Mouse (Mus musculus): Measurements from ENCODE around the gene Mrtfa. TPM values are rescaled to one million over a fixed set of nuclear protein-coding genes. Genes with fewer than 3 reads are reported as not detected.

Mrtfa gene
- total RNA-seq, 1 experiment from 2014 or later, result 15.8 TPM

DNA sequence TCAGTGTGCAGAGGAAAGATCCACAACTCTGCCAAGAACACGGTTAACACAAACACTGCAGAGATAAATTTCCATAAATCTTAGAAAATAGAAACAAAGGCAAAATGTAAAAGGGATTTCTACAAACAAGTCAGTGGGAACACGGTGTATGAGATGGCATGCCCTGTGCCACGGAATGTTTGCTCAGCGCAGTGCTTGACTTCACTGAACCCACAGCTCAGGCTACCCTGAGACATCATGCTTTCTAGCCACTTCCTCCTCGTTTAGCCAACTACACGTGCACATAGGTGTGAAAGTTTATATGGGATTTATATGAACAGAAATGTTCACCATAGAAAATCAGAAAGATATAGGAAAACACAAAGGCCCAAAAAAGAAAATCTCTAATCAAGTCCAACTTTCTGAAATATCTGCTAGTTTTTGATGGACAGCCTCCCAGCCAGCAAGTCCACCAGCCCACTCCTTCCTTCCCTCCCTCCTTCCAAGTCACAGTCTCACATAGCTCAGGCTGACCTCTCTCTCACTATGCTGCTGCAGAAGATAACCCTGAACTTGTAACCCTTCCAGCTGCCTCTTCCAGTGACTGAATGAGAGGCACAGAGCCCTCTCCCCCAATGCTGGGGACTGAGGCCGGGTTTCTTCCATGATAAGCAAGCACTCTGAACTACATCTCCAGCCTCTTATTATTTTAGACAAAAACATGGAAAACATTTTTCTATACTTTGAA is 94.1 kb downstream of the Mrtfa start:
- ATAC-seq (replicated peaks in 1 of 2; ENCODE audit: insufficient read depth in 1 of 2, low FRiP score in 2 of 2, low TSS enrichment in 1 of 2, low read depth in 1 of 2, poor library complexity in 2 of 2, severe bottlenecking in 2 of 2), result no peak

DNA sequence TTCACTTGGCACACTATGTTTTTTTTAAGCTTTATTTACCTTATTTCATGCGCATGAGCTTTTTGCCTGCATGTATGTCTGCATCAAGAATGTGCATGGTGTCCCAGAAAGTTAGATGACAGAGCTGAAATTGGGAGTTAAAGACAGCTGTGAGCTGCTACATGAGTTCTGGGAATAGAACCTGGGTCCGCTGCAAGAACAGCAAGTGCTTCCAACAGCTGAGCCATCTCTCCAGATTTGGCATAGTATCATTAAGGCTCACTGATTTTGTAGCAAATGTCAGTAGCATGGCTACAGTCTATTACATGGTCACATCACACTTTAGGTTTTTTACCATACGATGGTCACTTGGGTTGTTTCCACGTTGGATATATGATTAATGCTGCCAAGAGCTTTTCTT is 97.5 kb downstream of the Mrtfa start:
- ATAC-seq (replicated peaks in 1 of 2; ENCODE audit: insufficient read depth in 1 of 2, low FRiP score in 2 of 2, low TSS enrichment in 1 of 2, low read depth in 1 of 2, poor library complexity in 2 of 2, severe bottlenecking in 2 of 2), result no peak

DNA sequence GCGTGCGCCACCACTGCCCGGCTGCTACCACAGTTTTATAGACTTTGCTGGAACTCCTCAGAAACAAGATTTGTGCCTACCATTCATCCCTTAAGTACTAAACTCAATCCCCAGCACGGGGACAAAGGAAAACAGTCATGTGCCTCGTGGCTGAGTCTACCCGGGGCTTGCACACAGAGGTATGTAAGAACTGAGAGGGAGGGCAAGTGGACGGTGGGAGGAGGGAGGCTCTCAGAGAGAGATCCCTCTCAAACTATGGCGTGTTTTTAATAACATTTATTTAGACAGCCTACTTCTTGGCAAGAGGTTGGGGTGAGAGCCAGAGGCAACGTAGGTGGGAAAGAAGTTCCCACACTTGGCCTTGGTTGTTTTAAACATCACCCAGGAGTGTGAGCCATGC is 98.8 kb downstream of the Mrtfa start:
- ATAC-seq (replicated peaks in 1 of 2; ENCODE audit: insufficient read depth in 1 of 2, low FRiP score in 2 of 2, low TSS enrichment in 1 of 2, low read depth in 1 of 2, poor library complexity in 2 of 2, severe bottlenecking in 2 of 2), result no peak

DNA sequence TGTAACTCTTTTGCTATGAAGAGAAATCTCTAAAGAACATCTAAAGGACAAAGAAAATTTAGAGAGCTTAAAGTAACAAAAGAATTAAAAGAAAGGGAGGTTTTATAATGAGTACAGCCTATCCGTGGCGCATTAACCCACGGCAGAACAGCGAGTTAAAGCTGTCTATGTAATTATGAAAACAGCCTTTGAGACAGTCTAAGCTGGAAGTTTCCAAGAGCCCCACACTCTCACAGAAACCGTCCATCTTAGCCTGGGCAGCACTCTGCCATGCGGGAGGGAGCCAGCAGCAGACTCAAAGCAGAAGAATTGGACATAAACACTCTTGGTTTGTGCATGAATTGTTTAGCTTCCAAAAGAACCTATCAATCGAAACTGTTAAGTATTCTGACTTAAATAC is 103.0 kb downstream of the Mrtfa start:
- ATAC-seq (replicated peaks in 1 of 2; ENCODE audit: insufficient read depth in 1 of 2, low FRiP score in 2 of 2, low TSS enrichment in 1 of 2, low read depth in 1 of 2, poor library complexity in 2 of 2, severe bottlenecking in 2 of 2), result no peak

DNA sequence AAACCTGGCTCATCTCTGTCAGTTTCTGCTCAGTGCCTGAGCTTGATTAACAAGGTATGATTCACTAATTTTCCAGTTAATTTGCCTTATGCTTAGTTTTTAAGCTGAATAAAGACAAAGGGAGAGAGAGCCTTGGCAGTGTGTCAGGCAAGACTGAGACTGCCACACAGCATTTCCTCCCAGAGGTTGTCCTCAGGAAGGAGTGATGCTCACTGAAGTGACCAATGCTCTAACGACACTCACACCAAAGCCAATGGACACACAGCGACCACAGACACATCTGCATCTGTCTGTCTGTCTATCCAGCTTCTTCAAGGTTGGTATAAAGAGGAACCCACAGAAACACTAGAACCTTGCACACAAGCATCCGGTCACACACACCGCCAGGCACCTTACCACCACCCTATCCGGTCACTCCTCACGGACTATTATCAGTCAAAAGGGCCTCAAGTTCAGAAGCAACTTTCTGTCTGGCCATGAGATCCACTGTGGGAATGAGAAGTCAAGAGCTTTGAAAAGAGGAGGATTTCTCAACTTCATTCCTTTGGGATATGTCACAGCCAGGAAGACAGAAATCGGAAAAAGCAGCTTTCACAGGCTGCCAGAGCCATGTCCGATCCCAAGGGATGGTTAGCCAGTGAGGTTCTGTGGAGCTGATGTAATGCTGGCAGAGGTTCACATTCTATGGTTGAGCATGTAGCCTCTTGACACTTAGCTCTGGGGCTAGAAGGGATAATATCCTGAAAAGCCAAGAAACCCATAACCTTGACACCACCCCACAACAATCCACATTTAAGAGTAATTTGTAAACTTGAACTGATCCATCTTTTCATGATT is 103.7 kb downstream of the Mrtfa start:
- ATAC-seq (replicated peaks in 1 of 2; ENCODE audit: insufficient read depth in 1 of 2, low FRiP score in 2 of 2, low TSS enrichment in 1 of 2, low read depth in 1 of 2, poor library complexity in 2 of 2, severe bottlenecking in 2 of 2), result no peak

DNA sequence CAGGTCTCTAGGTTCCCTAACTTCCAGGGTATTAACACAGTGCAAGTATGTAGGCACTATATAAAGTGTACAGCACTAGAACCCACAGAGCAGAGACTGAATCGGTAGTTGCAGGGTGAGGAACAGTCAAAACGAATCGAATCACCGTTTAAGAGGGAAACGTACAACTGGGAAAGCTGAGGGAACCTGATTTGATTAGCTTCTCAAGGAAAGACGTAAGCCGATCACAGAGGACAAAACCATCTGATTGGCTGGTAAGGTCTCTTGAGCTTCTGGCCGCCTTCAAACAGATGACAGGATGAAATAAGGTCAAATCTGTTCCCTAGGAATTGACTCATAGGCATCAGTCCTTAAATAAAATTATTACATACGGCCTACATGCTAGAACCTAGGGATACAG is 106.7 kb downstream of the Mrtfa start:
- no peak for ATAC-seq (replicated peaks in 1 of 2; ENCODE audit: insufficient read depth in 1 of 2, low FRiP score in 2 of 2, low TSS enrichment in 1 of 2, low read depth in 1 of 2, poor library complexity in 2 of 2, severe bottlenecking in 2 of 2)

DNA sequence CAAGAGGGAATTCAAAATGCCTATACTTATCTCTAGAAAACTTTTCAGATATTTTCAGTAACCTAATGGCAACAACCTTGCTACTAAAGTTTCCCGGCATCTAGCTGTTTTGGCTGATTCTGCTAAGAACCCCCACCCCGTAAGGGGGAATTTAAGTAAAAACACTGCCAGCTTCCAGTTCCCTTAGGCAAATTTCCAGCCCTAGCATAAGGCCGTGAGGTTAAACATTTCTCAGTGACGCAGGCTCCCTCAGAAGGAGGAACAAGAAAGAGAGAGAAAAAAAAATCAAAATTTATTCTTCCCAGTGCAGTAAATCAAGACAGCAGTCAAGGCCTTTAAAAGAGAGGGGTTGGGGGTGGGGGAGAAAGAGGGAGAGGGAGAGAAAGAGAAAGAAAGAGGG is 107.3 kb downstream of the Mrtfa start:
- ATAC-seq (replicated peaks in 1 of 2; ENCODE audit: insufficient read depth in 1 of 2, low FRiP score in 2 of 2, low TSS enrichment in 1 of 2, low read depth in 1 of 2, poor library complexity in 2 of 2, severe bottlenecking in 2 of 2), result peak; percentile 65 to 68; a peak in 3 of 4 replicates

DNA sequence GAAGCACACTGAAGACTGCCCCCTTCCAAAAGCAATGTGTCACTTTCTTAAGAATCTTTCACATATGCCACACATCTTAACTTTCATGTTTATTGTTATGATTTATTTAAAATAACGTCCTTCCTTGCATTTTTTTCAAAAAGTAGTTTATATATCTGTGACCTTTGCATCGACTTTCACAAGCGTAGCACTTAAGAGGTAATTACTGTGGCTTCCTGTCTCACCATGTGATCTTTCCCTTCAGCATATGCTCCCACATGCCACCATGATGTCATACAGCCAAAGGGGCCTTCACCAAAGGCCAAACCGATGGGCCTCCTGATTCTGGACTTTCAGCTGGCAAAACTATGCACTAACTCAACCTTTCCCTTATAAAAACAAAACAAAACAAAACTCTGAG is 109.3 kb downstream of the Mrtfa start:
- no peak for ATAC-seq (replicated peaks in 1 of 2; ENCODE audit: insufficient read depth in 1 of 2, low FRiP score in 2 of 2, low TSS enrichment in 1 of 2, low read depth in 1 of 2, poor library complexity in 2 of 2, severe bottlenecking in 2 of 2)

DNA sequence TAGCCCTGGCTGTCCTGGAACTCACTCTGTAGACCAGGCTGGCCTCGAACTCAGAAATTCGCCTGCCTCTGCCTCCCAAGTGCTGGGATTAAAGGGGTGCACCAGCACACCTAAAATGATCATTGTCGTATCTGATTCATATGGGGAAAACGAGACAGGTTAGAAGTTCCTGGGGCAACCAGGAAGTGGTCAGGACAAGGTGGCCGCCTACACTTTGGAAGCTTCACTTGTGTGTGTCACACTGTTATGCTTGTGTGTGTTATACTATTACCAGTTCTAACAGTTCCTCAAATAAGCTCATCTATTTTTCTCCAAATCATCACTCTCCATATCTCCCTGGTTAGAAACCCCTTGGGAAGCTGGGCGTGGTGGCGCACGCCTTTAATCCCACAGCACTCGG is 110.2 kb downstream of the Mrtfa start:
- ATAC-seq (replicated peaks in 1 of 2; ENCODE audit: insufficient read depth in 1 of 2, low FRiP score in 2 of 2, low TSS enrichment in 1 of 2, low read depth in 1 of 2, poor library complexity in 2 of 2, severe bottlenecking in 2 of 2), result no peak

DNA sequence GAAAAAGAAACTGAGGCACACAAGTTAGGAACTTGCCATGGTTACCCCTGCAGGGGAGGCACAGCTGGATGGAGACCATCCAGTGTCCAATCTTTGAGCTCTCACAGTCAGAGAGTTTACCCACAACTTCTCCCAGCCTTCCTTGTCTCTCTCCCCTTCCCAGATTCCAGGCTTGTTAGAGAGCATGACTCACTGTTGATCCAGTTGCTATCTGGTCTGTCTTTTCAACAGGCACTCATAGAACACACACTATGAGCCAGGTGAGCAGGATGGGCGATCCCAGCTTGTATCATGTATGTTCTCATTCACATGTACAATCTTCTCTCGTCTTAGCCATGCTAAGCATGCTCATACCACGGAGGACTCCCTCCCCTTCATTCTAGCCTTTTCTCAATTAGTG is 111.3 kb downstream of the Mrtfa start:
- no peak for ATAC-seq (replicated peaks in 1 of 2; ENCODE audit: insufficient read depth in 1 of 2, low FRiP score in 2 of 2, low TSS enrichment in 1 of 2, low read depth in 1 of 2, poor library complexity in 2 of 2, severe bottlenecking in 2 of 2)

DNA sequence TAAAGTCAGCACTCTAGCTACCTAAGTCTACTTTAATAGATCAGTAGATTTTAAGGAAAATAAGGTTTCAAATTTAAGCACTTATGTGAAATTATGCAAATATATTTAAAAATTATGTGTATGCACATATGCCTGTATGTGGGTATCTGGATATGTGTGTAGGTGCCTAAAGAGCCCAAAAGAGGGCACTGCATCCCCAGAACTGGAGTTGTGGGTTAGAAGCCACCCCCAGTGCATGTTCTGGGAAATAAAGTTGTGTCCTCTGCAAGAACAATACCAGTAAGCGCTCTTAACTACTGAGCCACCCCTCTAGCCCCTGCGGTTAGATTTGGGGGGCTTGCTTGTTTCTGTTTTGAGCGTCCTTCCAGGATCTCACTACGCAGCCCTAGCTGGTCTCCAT is 113.0 kb downstream of the Mrtfa start:
- ATAC-seq (replicated peaks in 1 of 2; ENCODE audit: insufficient read depth in 1 of 2, low FRiP score in 2 of 2, low TSS enrichment in 1 of 2, low read depth in 1 of 2, poor library complexity in 2 of 2, severe bottlenecking in 2 of 2), result no peak

DNA sequence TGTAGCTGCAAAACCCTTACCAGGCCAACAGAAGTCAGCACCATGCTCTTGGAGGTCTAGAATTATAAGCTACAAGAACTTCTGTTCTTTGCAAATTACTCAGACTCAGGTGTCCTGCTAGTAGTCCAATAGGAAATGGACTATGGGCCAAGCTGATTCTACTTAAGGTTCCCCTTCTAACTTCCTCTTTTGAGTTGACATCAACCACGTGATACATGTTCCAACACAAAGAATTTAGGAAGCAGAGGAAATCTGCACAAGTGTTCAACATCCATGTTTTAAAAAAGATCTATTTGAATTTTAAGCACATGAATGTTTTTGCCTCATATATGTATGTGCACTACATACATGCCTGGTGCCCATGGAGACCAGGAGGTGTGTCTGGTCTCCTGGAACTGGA is 116.0 kb downstream of the Mrtfa start:
- ATAC-seq (replicated peaks in 1 of 2; ENCODE audit: insufficient read depth in 1 of 2, low FRiP score in 2 of 2, low TSS enrichment in 1 of 2, low read depth in 1 of 2, poor library complexity in 2 of 2, severe bottlenecking in 2 of 2), result peak; percentile 81 to 84

DNA sequence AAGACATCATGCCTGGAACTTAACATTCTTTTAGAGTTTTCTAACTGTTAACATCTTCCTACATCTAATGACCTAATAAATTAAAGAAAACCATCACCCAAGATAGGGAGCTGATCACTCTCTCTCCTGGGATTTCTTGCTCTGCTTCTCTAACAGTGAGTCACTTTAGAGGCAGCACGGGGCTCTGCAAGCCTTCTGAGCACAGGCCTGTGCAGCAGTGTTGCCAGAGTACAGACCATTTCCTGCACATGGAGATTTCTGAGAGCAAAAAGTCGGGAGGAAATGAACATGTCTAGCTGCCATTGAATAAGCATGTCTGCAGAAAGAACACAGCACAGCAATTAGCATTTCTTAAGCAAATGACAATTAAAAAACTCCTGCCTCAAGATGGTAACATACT is 116.8 kb downstream of the Mrtfa start:
- ATAC-seq (replicated peaks in 1 of 2; ENCODE audit: insufficient read depth in 1 of 2, low FRiP score in 2 of 2, low TSS enrichment in 1 of 2, low read depth in 1 of 2, poor library complexity in 2 of 2, severe bottlenecking in 2 of 2), result no peak

DNA sequence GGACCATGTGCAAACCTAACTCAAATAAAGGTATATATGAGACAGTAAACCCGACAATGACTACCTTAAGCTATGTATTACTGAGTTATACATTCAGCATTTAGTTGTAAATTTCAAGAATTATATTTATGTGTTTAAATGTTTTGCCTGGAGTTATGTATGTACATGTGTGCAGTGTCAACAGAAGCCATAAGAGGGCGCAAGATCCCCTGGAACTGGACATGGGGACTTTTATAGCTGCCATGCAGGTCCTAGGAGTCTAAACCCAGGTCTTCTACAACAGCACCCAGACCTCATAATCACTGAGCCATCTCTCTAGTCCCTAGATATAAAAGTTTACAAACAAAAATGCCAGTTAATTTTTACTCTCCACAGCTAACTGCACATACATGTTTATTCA is 117.8 kb downstream of the Mrtfa start:
- ATAC-seq (replicated peaks in 1 of 2; ENCODE audit: insufficient read depth in 1 of 2, low FRiP score in 2 of 2, low TSS enrichment in 1 of 2, low read depth in 1 of 2, poor library complexity in 2 of 2, severe bottlenecking in 2 of 2), result no peak

DNA sequence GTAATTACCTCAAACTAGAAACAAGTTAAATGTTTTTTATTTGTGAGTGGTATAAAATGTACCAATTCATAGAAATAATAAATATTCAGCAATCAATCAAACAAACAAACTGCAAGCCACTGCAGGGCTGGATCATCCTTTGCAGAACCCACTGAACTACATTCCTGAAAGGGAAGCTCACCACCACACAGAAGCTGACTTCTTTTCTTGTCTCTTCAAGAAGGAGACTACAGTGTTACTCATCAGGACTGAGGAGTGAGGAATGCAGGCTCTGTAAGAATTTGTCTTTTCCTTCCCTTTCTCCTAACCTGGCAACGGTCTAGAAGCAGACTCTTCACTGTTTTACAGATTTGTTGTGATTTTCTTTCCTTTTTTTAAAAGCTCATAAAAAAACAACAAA is 120.1 kb downstream of the Mrtfa start:
- no peak for ATAC-seq (replicated peaks in 1 of 2; ENCODE audit: insufficient read depth in 1 of 2, low FRiP score in 2 of 2, low TSS enrichment in 1 of 2, low read depth in 1 of 2, poor library complexity in 2 of 2, severe bottlenecking in 2 of 2)

DNA sequence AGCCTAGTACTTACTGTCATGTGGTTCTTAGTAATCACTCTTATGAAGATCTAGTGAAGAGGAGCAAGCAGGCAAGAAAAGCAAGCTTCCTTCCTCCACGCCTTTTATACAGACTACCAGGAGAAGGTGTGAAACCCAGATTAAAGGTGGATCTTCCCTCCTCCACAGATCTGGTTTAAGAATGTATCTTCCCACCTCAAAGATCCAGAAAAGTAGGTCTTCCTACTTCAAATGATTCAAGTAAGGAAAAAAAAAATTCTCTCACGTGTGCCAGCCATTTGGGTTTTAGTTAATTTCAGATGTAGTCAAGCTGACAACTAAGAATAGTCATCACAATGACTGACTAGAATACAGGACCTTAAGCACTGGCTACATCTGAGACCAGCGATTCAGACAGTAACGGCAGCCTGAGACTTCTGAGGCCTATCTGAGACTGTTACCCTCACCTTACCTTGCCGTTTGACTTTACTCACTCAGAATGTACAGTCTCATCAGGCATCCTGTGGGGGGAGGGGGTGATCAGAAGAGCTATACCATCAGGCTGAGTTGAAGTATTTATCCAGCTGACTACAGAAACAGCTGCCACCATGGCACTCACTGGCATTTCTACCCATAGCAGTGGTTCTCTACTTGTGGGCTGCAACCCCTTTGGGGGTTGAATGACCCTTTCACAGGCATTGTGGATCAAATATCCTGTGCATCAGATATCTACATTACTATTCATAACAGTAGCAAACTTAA is 121.7 kb downstream of the Mrtfa start:
- ATAC-seq (replicated peaks in 1 of 2; ENCODE audit: insufficient read depth in 1 of 2, low FRiP score in 2 of 2, low TSS enrichment in 1 of 2, low read depth in 1 of 2, poor library complexity in 2 of 2, severe bottlenecking in 2 of 2), result no peak

DNA sequence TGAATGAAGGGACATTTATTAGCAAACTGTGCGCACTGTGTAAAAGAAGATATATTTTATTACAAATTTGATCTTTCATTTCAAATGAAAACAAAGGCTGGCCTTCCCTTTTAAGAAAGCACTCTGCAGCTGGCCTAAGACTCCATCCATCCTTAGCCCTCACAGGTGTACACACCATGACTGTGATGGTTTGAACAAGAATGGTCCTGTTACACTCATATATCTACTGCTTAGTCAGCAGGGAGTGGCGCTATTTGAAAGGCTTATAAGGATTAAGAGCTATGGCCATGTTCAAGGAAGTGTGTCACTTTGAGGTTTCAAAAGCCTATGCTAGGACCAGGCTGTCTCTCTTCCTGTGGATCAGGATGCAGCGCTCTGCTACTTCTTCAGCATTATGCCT is 122.8 kb downstream of the Mrtfa start:
- ATAC-seq (replicated peaks in 1 of 2; ENCODE audit: insufficient read depth in 1 of 2, low FRiP score in 2 of 2, low TSS enrichment in 1 of 2, low read depth in 1 of 2, poor library complexity in 2 of 2, severe bottlenecking in 2 of 2), result no peak

DNA sequence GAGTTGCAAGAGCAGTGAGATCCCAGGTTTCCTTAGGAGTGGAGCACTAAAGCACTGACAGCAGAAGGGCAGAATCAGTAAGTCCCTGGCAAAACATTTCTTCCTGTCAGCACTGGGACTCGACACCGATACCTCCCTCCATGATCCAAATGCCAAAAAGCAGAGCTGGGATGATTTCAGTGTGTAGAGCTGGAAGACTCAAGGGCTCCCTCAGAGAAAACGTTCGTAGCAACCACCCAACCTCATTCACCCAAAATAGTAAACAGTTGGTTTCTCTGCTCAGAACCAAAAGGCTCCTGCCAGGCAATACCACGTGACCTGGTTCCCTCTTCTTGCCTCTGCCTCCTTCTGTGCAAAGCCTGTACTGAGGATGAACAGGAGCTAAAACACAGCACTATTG is 123.6 kb downstream of the Mrtfa start:
- ATAC-seq (replicated peaks in 1 of 2; ENCODE audit: insufficient read depth in 1 of 2, low FRiP score in 2 of 2, low TSS enrichment in 1 of 2, low read depth in 1 of 2, poor library complexity in 2 of 2, severe bottlenecking in 2 of 2), result no peak
